Mouse (Mus musculus): ENCODE data around the gene Pramef20. TPM values are rescaled to one million over a fixed set of nuclear protein-coding genes. Genes with fewer than 3 reads are reported as not detected.
"Not testable (repeated sequence)": the region's sequence is repeated elsewhere in the genome, so short reads cannot be mapped to it uniquely, and the experiment has no call there.

The Pramef20 gene
- total and polyA plus RNA-seq, 2 experiments from 2014 or later = not detected

- Histone ChIP-seq H3K27me3 (ENCODE audit: insufficient read depth, low read length) (no peaks in the 10 kb centered on the region), H3K4me2 (ENCODE audit: low read depth) (no peak overlapping the region), H3K9ac (no peak overlapping the region), H3K36me3 (ENCODE audit: insufficient read depth) (no peaks in the 10 kb centered on the region), H3K4me1 (ENCODE audit: insufficient read depth) (no peaks in the 10 kb centered on the region), H3K9me3 (ENCODE audit: low read length) (peaks cover 34% of the 10 kb centered on the region), H3K4me3 (ENCODE audit: low read depth, low read length) (no peak overlapping the region), H3K27ac (ENCODE audit: low read depth, low read length) (no peak overlapping the region)
- DNase-seq (no peak), ATAC-seq (no peak)
- 49% methylated on average over 3 of the region's 3 CpGs for WGBS
- TF ChIP-seq CTCF (IDR thresholded peaks at IDR 0.05; ENCODE audit: low read depth) = no peak
Measured at GRCm38 (mm10) chr4:144396316-144396715, 18.6 kb upstream of the Pramef20 start.

- not testable (repeated sequence) for H3K4me1 ChIP-seq (ENCODE audit: insufficient read depth); H3K9me3 ChIP-seq (ENCODE audit: low read length); DNase-seq; H3K4me3 ChIP-seq (ENCODE audit: low read depth, low read length); H3K27me3 ChIP-seq (ENCODE audit: insufficient read depth, low read length); H3K4me2 ChIP-seq (ENCODE audit: low read depth); H3K27ac ChIP-seq (ENCODE audit: low read depth, low read length); H3K36me3 ChIP-seq (ENCODE audit: insufficient read depth); H3K9ac ChIP-seq; ATAC-seq
- WGBS = 90% methylated on average over 3 of the region's 3 CpGs
Measured at GRCm38 (mm10) chr4:144357642-144358041, 20.1 kb downstream of the Pramef20 start, which contains the start of gene Gm13119. Gene Gm13119 (plus strand): TSS chr4:144357942.

GRCm38 (mm10) chr4:144335856-144336255 is 41.9 kb downstream of the Pramef20 start:
- not testable (repeated sequence) for H3K4me1 ChIP-seq (ENCODE audit: insufficient read depth); H3K9me3 ChIP-seq (ENCODE audit: low read length); H3K9ac ChIP-seq; ATAC-seq; DNase-seq; H3K4me3 ChIP-seq (ENCODE audit: low read depth, low read length); H3K36me3 ChIP-seq (ENCODE audit: insufficient read depth); H3K4me2 ChIP-seq (ENCODE audit: low read depth); H3K27me3 ChIP-seq (ENCODE audit: insufficient read depth, low read length); H3K27ac ChIP-seq (ENCODE audit: low read depth, low read length)
- 88% methylated on average over 2 of the region's 3 CpGs for WGBS

GRCm38 (mm10) chr4:144329949-144330348 is 47.8 kb downstream of the Pramef20 start, which contains the start of gene Gm13128:
Gene Gm13128 (plus strand): TSS chr4:144330249.
- H3K4me2 ChIP-seq (ENCODE audit: low read depth); H3K36me3 ChIP-seq (ENCODE audit: insufficient read depth); H3K9ac ChIP-seq; H3K4me3 ChIP-seq (ENCODE audit: low read depth, low read length); H3K9me3 ChIP-seq (ENCODE audit: low read length); ATAC-seq; H3K27ac ChIP-seq (ENCODE audit: low read depth, low read length); H3K27me3 ChIP-seq (ENCODE audit: insufficient read depth, low read length); DNase-seq; H3K4me1 ChIP-seq (ENCODE audit: insufficient read depth): not testable (repeated sequence)
- WGBS = 61% methylated on average over 4 of the region's 4 CpGs

Other genes with a start within 250 kb of the Pramef20 start
- gene Oog3, start 215.3 kb downstream of the Pramef20 start, total RNA-seq (2014; rRNA removed) = not detected in 2 replicates
- not detected in 2 replicates for gene Oog3, start 215.3 kb downstream of the Pramef20 start, polyA plus RNA-seq (2015; fragmentation: Nextera tagmentation; extraction: Ambion mirVana)
- gene Oog2, start 187.2 kb downstream of the Pramef20 start, total RNA-seq (2014; rRNA removed) = not detected in 2 replicates
- gene Oog2, start 187.2 kb downstream of the Pramef20 start, polyA plus RNA-seq (2015; fragmentation: Nextera tagmentation; extraction: Ambion mirVana) = not detected in 2 replicates
- gene C87977, start 164.6 kb downstream of the Pramef20 start, total RNA-seq (2014; rRNA removed) = not detected in 2 replicates
- not detected in 2 replicates for gene C87977, start 164.6 kb downstream of the Pramef20 start, polyA plus RNA-seq (2015; fragmentation: Nextera tagmentation; extraction: Ambion mirVana)
- not detected in 2 replicates for gene Pramel5, start 97.4 kb downstream of the Pramef20 start, total RNA-seq (2014; rRNA removed)
- not detected in 2 replicates for gene Pramel5, start 97.4 kb downstream of the Pramef20 start, polyA plus RNA-seq (2015; fragmentation: Nextera tagmentation; extraction: Ambion mirVana)
- gene Gm13128, start 47.7 kb downstream of the Pramef20 start, total RNA-seq (2014; rRNA removed) = not detected in 2 replicates
- gene Gm13128, start 47.7 kb downstream of the Pramef20 start, polyA plus RNA-seq (2015; fragmentation: Nextera tagmentation; extraction: Ambion mirVana) = not detected in 2 replicates
- not detected in 2 replicates for gene Gm13119, start 20.0 kb downstream of the Pramef20 start, total RNA-seq (2014; rRNA removed)
- gene Gm13119, start 20.0 kb downstream of the Pramef20 start, polyA plus RNA-seq (2015; fragmentation: Nextera tagmentation; extraction: Ambion mirVana) = not detected in 2 replicates
- not detected in 2 replicates for gene Pramef12, start 30.5 kb upstream of the Pramef20 start, total RNA-seq (2014; rRNA removed)
- not detected in 2 replicates for gene Pramef12, start 30.5 kb upstream of the Pramef20 start, polyA plus RNA-seq (2015; fragmentation: Nextera tagmentation; extraction: Ambion mirVana)
- gene 1700012P22Rik, start 60.8 kb upstream of the Pramef20 start, total RNA-seq (2014; rRNA removed) = not detected in 2 replicates
- not detected in 2 replicates for gene 1700012P22Rik, start 60.8 kb upstream of the Pramef20 start, polyA plus RNA-seq (2015; fragmentation: Nextera tagmentation; extraction: Ambion mirVana)
- gene Gm9944, start 75.4 kb upstream of the Pramef20 start, total RNA-seq (2014; rRNA removed) = not detected in 2 replicates
- not detected in 2 replicates for gene Gm9944, start 75.4 kb upstream of the Pramef20 start, polyA plus RNA-seq (2015; fragmentation: Nextera tagmentation; extraction: Ambion mirVana)
- not detected in 2 replicates for gene Aadacl3, start 85.8 kb upstream of the Pramef20 start, total RNA-seq (2014; rRNA removed)
- gene Aadacl3, start 85.8 kb upstream of the Pramef20 start, polyA plus RNA-seq (2015; fragmentation: Nextera tagmentation; extraction: Ambion mirVana) = not detected in 2 replicates
- gene 9430007A20Rik, start 141.9 kb upstream of the Pramef20 start, total RNA-seq (2014; rRNA removed) = not detected in 2 replicates
- not detected in 2 replicates for gene 9430007A20Rik, start 141.9 kb upstream of the Pramef20 start, polyA plus RNA-seq (2015; fragmentation: Nextera tagmentation; extraction: Ambion mirVana)
- gene Gm13124, start 187.2 kb upstream of the Pramef20 start, total RNA-seq (2014; rRNA removed) = not detected in 2 replicates
- gene Gm13124, start 187.2 kb upstream of the Pramef20 start, polyA plus RNA-seq (2015; fragmentation: Nextera tagmentation; extraction: Ambion mirVana) = not detected in 2 replicates
- gene Aadacl4, start 235.8 kb upstream of the Pramef20 start, total RNA-seq (2014; rRNA removed) = not detected in 2 replicates
- not detected in 2 replicates for gene Aadacl4, start 235.8 kb upstream of the Pramef20 start, polyA plus RNA-seq (2015; fragmentation: Nextera tagmentation; extraction: Ambion mirVana)